Mouse (Mus musculus) kidney, adult 8-10 months (tissue): ENCODE measurements around the gene Anapc4.

Source experiments
- DNase-seq, 2 experiments: peaks; one replicate each; pipeline ENCODE4 v3.0.0; 2022

The Anapc4 gene

DNA sequence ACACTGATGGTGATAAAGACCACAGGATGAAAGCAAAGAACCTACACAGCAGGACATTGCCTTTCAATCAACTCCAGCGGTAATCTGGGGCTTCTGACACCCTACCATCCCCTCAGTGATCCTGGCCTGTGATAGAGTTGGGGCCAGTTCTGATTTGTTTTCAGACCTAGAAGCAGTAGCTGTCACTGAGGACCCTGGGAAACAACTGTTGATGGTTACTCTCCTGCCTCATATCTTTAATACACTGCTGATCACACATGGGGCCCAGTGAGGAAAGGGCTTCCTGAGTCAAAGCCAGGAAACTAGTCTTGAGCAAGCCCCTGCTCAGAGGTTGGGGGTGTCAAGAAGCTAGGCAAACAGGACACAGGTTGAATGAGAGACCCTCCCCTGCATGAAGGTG lies 37.6 kb downstream of the Anapc4 start:
- DNase-seq: no peak

- no peak for DNase-seq
Observed at GRCm38 (mm10) chr5:52871986-52872385, 38.2 kb downstream of the Anapc4 start.

- DNase-seq: peak; percentile 35 to 61
Observed at GRCm38 (mm10) chr5:52878847-52879246, 45.0 kb downstream of the Anapc4 start.

- no peak for DNase-seq
Observed at GRCm38 (mm10) chr5:52879926-52880325, 46.1 kb downstream of the Anapc4 start.

GRCm38 (mm10) chr5:52882446-52882845 lies 48.6 kb downstream of the Anapc4 start:
- DNase-seq: no peak

GRCm38 (mm10) chr5:52887085-52887484 lies 53.3 kb downstream of the Anapc4 start:
- DNase-seq: peak; percentile 37 to 68

DNA sequence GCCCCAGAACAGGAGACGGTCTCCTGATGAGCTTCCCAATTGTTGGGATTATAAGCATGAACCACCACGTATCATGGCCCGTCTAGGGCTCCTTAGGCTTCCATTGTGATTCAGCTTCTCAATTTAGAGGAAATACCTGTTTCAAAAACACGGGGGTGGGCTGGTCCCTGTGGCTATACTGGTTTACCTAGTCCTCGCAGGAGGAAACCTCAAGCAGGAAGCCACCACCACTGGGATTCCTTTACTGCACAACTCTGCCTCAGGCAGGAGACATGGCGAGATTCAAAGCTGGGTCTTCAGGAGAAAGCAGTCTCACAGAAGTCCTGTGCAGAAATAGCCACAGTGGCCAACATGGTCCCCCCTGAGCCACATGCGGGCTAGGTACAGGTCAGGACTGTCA lies 56.1 kb downstream of the Anapc4 start:
- no peak for DNase-seq

- no peak for DNase-seq
Observed at GRCm38 (mm10) chr5:52891949-52892835, 58.4 kb downstream of the Anapc4 start.

- DNase-seq: no peak
Observed at GRCm38 (mm10) chr5:52893938-52894337, 60.1 kb downstream of the Anapc4 start.

DNA sequence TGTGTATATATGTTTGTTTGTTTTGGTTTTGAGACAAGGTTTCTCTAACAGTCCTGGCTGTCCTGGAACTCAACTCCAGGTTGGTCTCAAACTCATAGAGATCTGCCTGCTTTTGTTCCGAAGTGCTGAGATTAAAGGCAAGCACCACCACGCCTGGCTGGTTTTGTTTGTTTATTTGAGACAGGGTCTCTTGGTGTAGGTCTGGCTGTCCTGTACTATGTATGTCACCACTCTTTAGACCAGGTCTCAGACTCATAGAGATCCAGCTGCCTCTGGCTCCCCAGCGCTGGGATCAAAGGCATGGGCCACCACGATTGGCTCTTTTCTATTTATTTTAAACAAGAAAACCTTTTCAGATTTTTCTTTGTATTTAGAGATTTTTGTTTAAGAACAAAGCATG lies 70.4 kb downstream of the Anapc4 start:
- DNase-seq: no peak

DNA sequence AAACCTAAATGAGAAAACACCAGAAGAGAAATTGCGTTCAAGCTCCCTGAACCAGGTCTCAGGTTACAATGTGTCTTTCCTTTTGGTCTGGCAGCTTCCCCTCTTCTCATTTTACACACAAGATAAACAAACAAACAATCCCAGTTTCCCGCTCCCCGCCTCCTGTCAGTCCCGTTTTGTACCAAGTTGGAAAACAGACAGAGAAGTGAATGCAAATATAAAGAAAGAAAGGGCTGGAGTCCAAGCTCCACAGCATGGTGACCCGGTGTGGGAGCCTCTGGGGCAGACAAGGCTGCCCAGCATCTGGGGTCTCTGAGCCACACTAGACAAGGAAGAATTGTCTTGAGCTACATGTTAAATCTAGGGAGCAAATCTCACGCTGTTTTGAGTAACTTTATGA lies 70.9 kb downstream of the Anapc4 start:
- no peak for DNase-seq

DNA sequence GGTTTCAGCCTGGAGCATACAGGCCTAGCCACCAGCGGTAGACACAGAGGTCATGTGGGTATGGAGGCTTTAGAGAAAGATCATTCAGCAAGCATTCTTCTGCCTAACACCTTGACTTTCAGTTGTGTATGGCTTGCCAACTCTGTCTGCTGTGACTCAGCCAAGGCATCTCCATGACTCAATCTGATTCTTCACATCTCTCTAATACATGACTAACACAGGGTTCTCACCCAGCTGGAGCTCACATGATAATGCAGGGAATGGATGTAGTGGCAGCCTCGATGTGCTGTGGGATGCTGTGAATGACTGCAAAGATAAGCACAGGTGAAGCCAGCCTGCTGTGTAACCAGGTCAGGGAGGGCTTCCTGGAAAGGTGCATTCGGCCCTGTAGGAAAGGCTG lies 74.4 kb downstream of the Anapc4 start:
- no peak for DNase-seq

DNA sequence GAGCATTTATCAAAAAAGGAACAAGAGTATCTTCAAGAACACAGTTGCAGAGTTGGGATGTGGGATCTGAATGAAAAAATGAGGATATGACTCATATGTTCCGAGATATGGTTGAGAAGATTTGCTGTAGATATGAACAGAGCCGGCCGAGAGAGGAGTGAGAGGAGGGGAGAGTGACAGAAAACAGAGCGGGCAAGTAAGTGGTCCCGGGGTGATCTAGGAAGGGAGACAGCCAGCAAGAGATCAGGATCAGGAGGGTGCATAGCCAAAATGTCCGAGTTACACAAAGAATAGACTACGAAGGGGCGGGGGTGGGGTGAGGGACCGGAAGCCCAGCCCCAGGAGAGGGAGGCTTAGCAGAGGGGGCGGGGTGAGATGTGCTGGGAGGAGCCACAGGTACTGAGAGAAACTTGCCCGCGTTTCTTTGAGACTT lies 76.4 kb downstream of the Anapc4 start:
- DNase-seq: no peak

DNA sequence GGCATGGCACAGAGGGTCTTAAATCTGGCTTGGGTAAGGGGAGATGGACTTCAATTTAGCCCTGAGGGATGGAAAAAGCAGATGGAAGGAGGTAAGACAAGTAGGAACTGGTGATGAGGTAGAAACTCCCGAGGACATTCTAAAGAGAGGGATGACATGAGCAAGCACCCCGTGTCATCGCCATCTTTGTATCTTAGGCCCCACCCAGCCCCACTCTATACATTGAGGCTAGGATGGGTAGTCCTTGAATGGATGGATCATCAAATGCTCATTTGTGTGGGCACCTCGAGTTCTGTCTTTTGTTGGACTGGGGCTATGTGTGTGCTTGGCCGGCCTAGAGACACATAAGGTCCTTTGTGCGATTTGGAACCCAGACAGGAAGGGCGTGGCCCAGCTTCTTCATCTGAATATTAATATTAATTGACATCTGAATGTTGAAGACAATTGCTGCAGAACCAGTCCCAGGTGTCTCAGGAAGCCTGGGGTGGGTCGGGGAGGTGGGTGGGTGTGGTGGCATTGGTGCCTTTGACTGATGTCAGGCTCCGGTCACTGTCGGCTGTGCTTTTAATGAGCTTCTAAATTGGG lies 77.6 kb downstream of the Anapc4 start:
- DNase-seq: no peak

GRCm38 (mm10) chr5:52913711-52914110 lies 79.9 kb downstream of the Anapc4 start:
- DNase-seq: no peak

DNA sequence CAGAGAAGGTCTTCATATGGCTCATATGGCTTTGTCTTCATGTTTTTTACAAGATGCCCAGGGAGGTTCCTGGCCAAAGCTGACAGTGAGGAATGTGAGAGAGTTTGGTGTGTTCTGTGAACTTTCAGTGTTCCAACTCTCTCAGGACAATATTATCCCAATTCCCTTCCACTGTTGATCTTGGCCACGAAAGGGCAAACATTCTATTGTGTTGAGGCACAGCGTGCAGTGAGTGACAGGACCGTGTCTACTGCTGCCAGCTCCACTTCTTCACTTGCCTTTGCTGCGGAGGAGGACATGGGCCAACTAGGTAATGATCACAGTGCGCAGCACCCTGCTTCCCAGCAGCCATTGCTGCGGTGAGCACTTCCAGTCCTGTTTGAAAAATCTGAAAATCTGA lies 82.4 kb downstream of the Anapc4 start:
- DNase-seq: no peak
